Mouse (Mus musculus) liver, adult 2 months (tissue): ENCODE measurements at regions not wholly inside any gene's neighbourhood (a gene's known extent, or its start where the extent isn't known, plus 50 kb on each side); places are given as distances from the start of the nearest gene placed in this dataset.

Experiments used
- DNase-seq: peaks from one replicate; pipeline ENCODE4 v3.0.0-alpha.2; 2011; ENCODE audit warnings: low read depth, low spot score; ENCODE audit errors: extremely low read depth
- H3K27ac ChIP-seq: fragments of 200-500 bp; replicated peaks from 2 replicates; pipeline ENCODE4 v1.5.1; 2012; ENCODE audit warnings: low read depth, mild to moderate bottlenecking, control low read depth, inconsistent platforms, low read length; ENCODE audit not compliant: insufficient read depth
- H3K27me3 ChIP-seq: fragments of 200-500 bp; 2 replicates; pipeline ENCODE4 v1.6.1; 2012; ENCODE audit warnings: mild to moderate bottlenecking, moderate library complexity, low read length, inconsistent platforms; ENCODE audit not compliant: control insufficient read depth, insufficient read depth
- H3K36me3 ChIP-seq: fragments of 200-500 bp; 2 replicates; pipeline ENCODE4 v1.6.1; 2012; ENCODE audit warnings: low read length, inconsistent platforms; ENCODE audit not compliant: control insufficient read depth, insufficient read depth
- H3K4me1 ChIP-seq: fragments of 200-500 bp; 2 replicates; pipeline ENCODE4 v1.6.1; 2011; ENCODE audit warnings: low read length; ENCODE audit not compliant: control insufficient read depth, insufficient read depth
- H3K4me3 ChIP-seq: fragments of 200-500 bp; 2 replicates; pipeline ENCODE4 v1.5.1; 2011; ENCODE audit warnings: low read depth, mild to moderate bottlenecking, control low read depth, low read length, moderate library complexity; ENCODE audit not compliant: insufficient read depth
- H3K79me2 ChIP-seq: fragments of 200-500 bp; 2 replicates; pipeline ENCODE4 v1.6.1; 2012; ENCODE audit warnings: inconsistent platforms, mild to moderate bottlenecking, low read length, moderate library complexity; ENCODE audit not compliant: control insufficient read depth, insufficient read depth
- H3K9ac ChIP-seq: fragments of 200-500 bp; 2 replicates; pipeline ENCODE4 v1.6.1; 2012; ENCODE audit warnings: low read depth, mild to moderate bottlenecking, control low read depth, inconsistent platforms, low read length
- CTCF ChIP-seq: fragments of 200-500 bp; IDR thresholded peaks from 2 replicates; pipeline ENCODE4 v1.5.1; 2011; ENCODE audit warnings: low read depth, low read length, control low read depth
- POLR2A ChIP-seq: fragments of 200-500 bp; IDR thresholded peaks from 2 replicates; pipeline ENCODE4 v1.6.1; 2011; ENCODE audit warnings: low read length, control low read depth; ENCODE audit not compliant: insufficient read depth; ENCODE audit errors: extremely low read depth
- WGBS: fragments of 180-500 bp; shearing (Covaris S2); methylation state at CpG from one replicate; pipeline ENCODE4 v1.1.7; 2018; 5-methylcytosine and 5-hydroxymethylcytosine counted together

DNA sequence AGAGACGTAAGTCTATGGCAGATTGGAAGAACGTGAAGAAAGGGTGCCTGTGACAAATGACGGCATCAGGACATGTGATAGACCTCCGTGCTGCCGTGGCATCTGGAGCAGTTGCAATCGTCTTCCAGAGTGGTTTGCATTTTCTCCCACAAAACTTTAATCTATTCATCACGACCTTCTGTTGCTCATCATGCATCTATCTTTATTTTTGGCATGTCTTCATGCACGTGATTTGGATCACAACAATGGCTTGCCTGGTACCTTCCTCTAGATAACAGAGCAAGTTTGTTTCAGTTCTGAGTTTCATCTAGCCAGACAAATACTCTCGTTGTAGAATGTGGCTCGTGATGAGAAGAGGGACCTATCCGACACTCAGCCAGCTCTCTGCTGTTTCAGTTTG lies 164.4 kb upstream of the Spaca1 start:
- no peaks in the 10 kb centered on the region for H3K36me3 ChIP-seq
- H3K4me3 ChIP-seq, result no peak overlapping the region
- WGBS, result 80% methylated on average over 11 of the region's 11 CpGs
- H3K79me2 ChIP-seq, result no peaks in the 10 kb centered on the region
- H3K4me1 ChIP-seq, result no peaks in the 10 kb centered on the region; the same call in 1 of the 2 replicates
- TF ChIP-seq CTCF (no peak), POLR2A (no peak)
- DNase-seq, result no peak
- no peak overlapping the region for H3K27ac ChIP-seq
- no peaks in the 10 kb centered on the region for H3K27me3 ChIP-seq
- no peak overlapping the region for H3K9ac ChIP-seq

DNA sequence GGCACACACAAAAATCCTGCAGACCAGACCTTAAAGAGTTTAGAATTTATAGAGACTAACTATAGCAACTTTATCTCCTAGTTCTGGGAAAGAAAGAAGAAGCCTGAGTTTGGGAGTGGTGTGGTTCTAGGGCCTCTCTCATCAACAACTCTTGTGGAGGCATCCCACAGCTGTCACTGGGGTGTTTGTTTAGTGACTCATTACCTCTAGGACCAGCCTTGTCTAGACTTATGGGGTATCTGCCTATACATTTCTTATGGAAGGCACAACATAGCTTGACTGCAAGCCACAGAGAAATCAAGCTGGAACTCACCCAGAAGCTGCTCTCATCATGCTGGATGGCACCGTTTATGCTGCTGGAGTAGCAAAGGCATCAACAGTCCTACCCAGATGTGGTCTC lies 171.9 kb upstream of the Spaca1 start:
- no peak for TF ChIP-seq POLR2A
- no peak for TF ChIP-seq CTCF
- 82% methylated on average over 1 of the region's 1 CpGs for WGBS
- DNase-seq, result no peak
- Histone ChIP-seq H3K79me2 (no peaks in the 10 kb centered on the region), H3K27ac (no peak overlapping the region), H3K9ac (no peak overlapping the region), H3K4me3 (no peak overlapping the region), H3K4me1 (no peaks in the 10 kb centered on the region), H3K27me3 (no peaks in the 10 kb centered on the region), H3K36me3 (no peaks in the 10 kb centered on the region)

DNA sequence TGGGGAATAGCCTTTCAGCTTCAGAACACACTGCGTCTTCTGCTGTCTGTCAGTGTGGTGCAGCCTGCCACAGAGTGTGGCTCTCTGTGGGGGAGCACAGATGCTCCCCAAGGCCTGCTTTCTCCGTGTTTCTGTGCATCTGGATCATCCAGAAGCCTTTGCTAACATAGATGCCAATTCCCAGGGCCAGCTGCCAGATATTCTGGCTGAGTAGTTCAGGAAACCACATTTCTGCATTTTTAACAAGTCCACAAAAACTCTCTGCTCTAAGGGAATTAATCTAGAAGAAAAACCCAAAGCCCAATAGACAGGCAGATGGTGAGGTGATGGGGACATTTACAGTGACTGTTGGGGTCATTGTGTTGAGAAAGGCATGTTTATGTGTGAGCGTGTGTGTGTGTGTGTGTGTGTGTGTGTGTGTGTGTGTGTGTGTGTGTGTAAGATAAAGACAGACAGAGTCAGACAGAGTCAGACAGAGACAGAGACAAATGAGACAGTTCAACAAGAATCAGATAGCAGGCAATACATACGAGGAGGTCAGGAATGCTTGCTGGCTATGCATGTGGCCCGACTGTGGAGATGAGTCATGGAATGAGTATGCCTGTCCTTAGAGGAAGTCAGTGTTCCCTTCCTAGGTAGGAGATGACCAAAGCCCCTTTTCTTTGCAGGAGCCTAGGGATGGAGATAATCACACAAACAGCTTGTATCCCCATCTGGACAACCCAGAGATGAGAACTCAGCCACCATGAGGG lies 176.3 kb upstream of the Spaca1 start:
- no peak for TF ChIP-seq POLR2A
- TF ChIP-seq CTCF, result no peak
- no peaks in the 10 kb centered on the region for H3K27me3 ChIP-seq
- H3K36me3 ChIP-seq, result no peaks in the 10 kb centered on the region
- no peak for DNase-seq
- 73% methylated on average over 5 of the region's 5 CpGs for WGBS
- no peaks in the 10 kb centered on the region for H3K79me2 ChIP-seq
- no peak overlapping the region for H3K9ac ChIP-seq
- no peaks in the 10 kb centered on the region for H3K4me1 ChIP-seq
- H3K4me3 ChIP-seq, result no peak overlapping the region
- no peak overlapping the region for H3K27ac ChIP-seq

DNA sequence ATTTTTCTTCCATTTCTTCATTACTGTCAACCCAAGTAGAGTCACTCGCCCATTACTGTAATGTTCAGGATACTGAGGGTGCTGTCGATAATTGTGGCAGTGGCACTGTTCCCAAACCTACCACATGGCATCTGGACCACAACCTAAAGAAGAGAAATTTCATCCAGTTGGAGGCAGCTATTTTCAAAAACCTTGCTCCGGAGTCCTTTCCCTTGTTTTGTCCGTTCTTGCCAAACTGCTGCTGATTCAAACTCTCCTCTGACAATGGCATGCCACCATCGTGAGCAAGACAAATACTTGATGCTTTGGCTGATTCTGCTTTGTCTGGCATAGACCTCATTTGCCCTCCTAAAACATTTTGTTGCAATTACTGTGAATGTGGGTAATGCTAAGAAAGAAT lies 176.9 kb upstream of the Spaca1 start:
- no peak for TF ChIP-seq CTCF
- TF ChIP-seq POLR2A, result no peak
- 83% methylated on average over 5 of the region's 5 CpGs for WGBS
- H3K27ac ChIP-seq, result no peak overlapping the region
- no peaks in the 10 kb centered on the region for H3K27me3 ChIP-seq
- H3K79me2 ChIP-seq, result no peaks in the 10 kb centered on the region
- H3K36me3 ChIP-seq, result no peaks in the 10 kb centered on the region
- no peak overlapping the region for H3K9ac ChIP-seq
- no peaks in the 10 kb centered on the region for H3K4me1 ChIP-seq
- no peak for DNase-seq
- H3K4me3 ChIP-seq, result no peak overlapping the region

DNA sequence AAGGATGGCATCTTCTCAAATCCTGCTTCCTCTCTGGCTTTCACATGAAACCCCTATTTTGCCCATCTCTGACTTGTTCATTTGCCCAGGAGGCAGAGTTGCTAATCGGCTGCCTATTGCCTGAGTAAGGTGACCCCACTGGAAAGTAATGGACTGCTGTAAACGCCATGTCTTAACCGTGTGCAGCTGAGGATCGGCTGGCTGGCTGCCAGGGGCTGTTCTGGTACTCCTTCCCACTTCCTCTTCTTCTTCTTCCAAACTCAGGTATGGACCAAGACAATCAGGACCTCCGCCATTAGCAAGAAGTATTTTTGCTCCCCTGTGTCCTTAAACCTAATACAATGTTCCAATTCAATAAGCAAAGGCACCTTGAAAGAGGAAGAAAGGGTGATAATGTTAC lies 177.6 kb upstream of the Spaca1 start:
- no peaks in the 10 kb centered on the region for H3K36me3 ChIP-seq
- H3K79me2 ChIP-seq, result no peaks in the 10 kb centered on the region
- no peaks in the 10 kb centered on the region for H3K4me1 ChIP-seq
- no peak overlapping the region for H3K4me3 ChIP-seq
- 76% methylated on average over 5 of the region's 5 CpGs for WGBS
- no peaks in the 10 kb centered on the region for H3K27me3 ChIP-seq
- H3K27ac ChIP-seq, result no peak overlapping the region
- DNase-seq, result no peak
- no peak for TF ChIP-seq POLR2A
- no peak for TF ChIP-seq CTCF
- H3K9ac ChIP-seq, result no peak overlapping the region

DNA sequence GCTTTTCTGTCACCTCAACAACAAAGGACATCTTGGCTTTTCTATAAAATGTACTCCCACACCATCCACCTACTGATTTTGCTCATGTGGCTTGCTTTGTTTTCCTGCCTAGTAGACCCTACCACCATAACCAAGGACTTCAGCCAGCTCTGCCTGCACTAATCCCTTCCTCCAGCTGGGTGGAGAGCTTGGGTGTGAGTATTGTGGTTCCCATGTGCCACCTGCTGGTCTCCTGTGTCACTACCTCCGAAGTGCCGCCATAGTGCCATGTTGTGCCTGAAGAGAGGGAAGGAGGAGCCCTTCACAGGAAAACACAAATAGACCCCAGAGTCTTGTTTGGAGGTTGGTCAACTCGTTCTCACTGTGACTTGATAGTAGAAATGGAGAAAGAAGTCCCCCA lies 181.3 kb upstream of the Spaca1 start:
- Histone ChIP-seq H3K4me3 (no peak overlapping the region), H3K27me3 (no peaks in the 10 kb centered on the region), H3K4me1 (no peaks in the 10 kb centered on the region), H3K9ac (no peak overlapping the region), H3K36me3 (no peaks in the 10 kb centered on the region), H3K79me2 (no peaks in the 10 kb centered on the region), H3K27ac (no peak overlapping the region)
- DNase-seq, result peak; percentile 27
- TF ChIP-seq CTCF (peak; percentile 88), POLR2A (no peak)
- 2% methylated on average over 3 of the region's 3 CpGs for WGBS
